Mouse (Mus musculus): ENCODE measurements around the gene Clip2.

GRCm38 (mm10) chr5:134572508-134573214 is 20.4 kb upstream of the Clip2 start:
- TF ChIP-seq CTCF (IDR thresholded peaks at IDR 0.05; ENCODE audit: borderline replicate concordance, insufficient read depth, low read length) (no peak), POLR2A (IDR thresholded peaks at IDR 0.05; ENCODE audit: low read depth, low read length) (no peak)
